Mouse (Mus musculus) midbrain, embryonic 10.5 days (tissue): ENCODE results near the gene Nthl1. TPM values are rescaled to one million over a fixed set of nuclear protein-coding genes. Genes with fewer than 3 reads are reported as not detected.
"Not testable (repeated sequence)": the region's sequence is repeated elsewhere in the genome, so short reads cannot be mapped to it uniquely, and the experiment has no call there.

ENCODE experiments used
- DNase-seq: peaks from one replicate; pipeline ENCODE4 v3.0.0-alpha.2; 2017; ENCODE audit warnings: low spot score
- H3K27ac ChIP-seq: fragments of 300-500 bp; sonication (generic); replicated peaks from 2 replicates; pipeline ENCODE4 v1.5.1; 2016; ENCODE audit warnings: mild to moderate bottlenecking
- H3K27me3 ChIP-seq: fragments of 300-500 bp; sonication (generic); 2 replicates; pipeline ENCODE4 v1.6.1; 2016; ENCODE audit warnings: low read depth, mild to moderate bottlenecking; ENCODE audit not compliant: poor library complexity, severe bottlenecking
- H3K36me3 ChIP-seq: fragments of 300-500 bp; sonication (generic); 2 replicates; pipeline ENCODE4 v1.6.1; 2016; ENCODE audit warnings: mild to moderate bottlenecking, moderate library complexity
- H3K4me1 ChIP-seq: fragments of 300-500 bp; sonication (generic); 2 replicates; pipeline ENCODE4 v1.6.1; 2016
- H3K4me3 ChIP-seq: fragments of 300-500 bp; sonication (generic); 2 replicates; pipeline ENCODE4 v1.5.1; 2016; ENCODE audit warnings: mild to moderate bottlenecking, moderate library complexity
- H3K9me3 ChIP-seq: fragments of 300-500 bp; sonication (generic); replicated peaks from 2 replicates; pipeline ENCODE4 v1.6.1; 2016; ENCODE audit warnings: mild to moderate bottlenecking
- WGBS: fragments of 180-500 bp; shearing (Covaris S2); methylation state at CpG from one replicate; pipeline ENCODE4 v1.1.7; 2016; 5-methylcytosine and 5-hydroxymethylcytosine counted together
- polyA plus RNA-seq: library from polyadenylated mRNA; unstranded; fragments of >200 nt; fragmentation: Nextera tagmentation; extraction: Ambion mirVana; gene quantifications from 2 replicates; pipeline ENCODE4 v1.2.1, GENCODE M21; 2016

The Nthl1 gene
- polyA plus RNA-seq, 1 experiment from 2014 or later: 25.2 TPM

DNA sequence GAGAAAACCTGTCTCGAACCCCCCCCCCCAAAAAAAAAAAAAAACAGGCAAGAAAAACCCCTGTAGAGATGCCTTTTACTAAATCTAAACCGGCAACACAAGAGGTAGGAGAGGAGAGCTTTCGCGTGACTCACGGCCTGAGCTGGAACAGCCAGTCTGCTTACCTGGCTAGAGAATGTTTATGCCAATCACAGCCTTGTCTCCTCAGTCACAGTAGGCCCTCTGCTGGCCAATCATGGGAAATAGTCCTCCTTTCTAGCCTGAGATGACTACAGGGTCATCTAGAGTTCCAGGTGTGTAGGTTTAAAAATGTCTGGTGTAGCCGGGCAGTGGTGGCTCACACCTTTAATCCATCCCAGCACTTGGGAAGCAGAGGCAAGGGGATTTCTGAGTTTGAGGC is 34.9 kb downstream of the Nthl1 start:
- Histone ChIP-seq H3K4me1 (peaks cover 34% of the 10 kb centered on the region), H3K9me3 (no peaks in the 10 kb centered on the region), H3K36me3 (no peaks in the 10 kb centered on the region), H3K27ac (no peak overlapping the region), H3K27me3 (no peaks in the 10 kb centered on the region), H3K4me3 (no peak overlapping the region)
- DNase-seq: no peak
- WGBS: 33% methylated on average over 6 of the region's 6 CpGs

DNA sequence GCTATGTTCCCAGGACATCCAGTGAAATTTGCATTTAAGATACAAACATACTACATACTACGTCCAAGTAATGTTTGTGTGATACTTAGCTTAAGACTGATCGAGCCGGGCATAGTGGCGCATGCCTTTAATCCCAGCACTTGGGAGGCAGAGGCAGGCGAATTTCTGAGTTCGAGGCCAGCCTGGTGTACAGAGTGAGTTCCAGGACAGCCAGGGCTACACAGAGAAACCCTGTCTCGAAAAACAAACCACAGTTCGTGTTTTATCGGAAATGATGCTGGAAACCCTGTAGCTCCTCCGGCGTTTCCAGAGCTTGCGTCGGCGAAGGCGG is 36.7 kb downstream of the Nthl1 start:
- DNase-seq, H3K36me3 ChIP-seq, H3K27me3 ChIP-seq, H3K9me3 ChIP-seq: not testable (repeated sequence)
- Histone ChIP-seq H3K4me3 (peak overlapping the region; percentile 95), H3K4me1 (peaks cover 34% of the 10 kb centered on the region), H3K27ac (peak overlapping the region; percentile 96)
- WGBS: 12% methylated on average over 15 of the region's 15 CpGs

DNA sequence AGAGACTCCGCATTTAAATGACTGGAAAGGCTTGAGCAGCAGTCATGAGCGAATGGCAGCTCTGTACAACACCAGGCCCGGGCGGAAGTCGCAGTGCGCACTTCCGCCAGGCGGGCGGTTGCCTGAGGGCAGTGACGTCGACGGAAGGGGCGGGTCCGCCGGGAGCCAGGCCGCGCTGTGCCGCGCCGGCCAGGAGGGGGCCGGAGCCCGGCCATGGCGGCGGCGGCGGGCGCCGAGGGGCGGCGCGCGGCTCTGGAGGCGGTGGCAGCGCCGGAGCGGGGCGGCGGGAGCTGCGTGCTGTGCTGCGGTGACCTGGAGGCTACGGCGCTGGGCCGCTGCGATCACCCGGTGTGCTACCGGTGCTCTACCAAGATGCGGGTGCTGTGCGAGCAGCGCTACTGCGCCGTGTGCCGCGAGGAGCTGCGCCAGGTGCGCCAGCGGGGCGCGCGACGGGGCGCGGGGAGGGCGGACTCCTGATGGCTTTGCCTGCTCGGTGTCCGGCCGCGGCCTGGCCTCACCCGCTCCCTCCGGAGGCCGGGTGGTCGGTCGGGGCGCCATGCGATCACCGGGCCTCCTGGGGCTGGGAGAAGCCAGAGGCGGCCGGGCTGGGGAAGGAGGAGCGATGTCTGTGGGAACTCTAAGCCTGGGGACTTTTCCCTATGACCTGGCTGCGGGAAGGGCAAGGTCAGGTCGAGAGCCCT is 37.2 kb downstream of the Nthl1 start, which contains the start of gene Zfp598:
Gene Zfp598, plus strand, starts transcription at position 143 of the 701 bp plus-strand sequence.
- H3K4me1 ChIP-seq: peaks cover 34% of the 10 kb centered on the region
- H3K9me3 ChIP-seq: no peaks in the 10 kb centered on the region
- H3K36me3 ChIP-seq: no peaks in the 10 kb centered on the region
- no peaks in the 10 kb centered on the region for H3K27me3 ChIP-seq
- H3K4me3 ChIP-seq: peak within 1 kb of the TSS; percentile 95
- peak; percentile 94 for DNase-seq
- WGBS: under 1% methylated on average over 79 of the region's 80 CpGs
- H3K27ac ChIP-seq: peak within 1 kb of the TSS; percentile 96

DNA sequence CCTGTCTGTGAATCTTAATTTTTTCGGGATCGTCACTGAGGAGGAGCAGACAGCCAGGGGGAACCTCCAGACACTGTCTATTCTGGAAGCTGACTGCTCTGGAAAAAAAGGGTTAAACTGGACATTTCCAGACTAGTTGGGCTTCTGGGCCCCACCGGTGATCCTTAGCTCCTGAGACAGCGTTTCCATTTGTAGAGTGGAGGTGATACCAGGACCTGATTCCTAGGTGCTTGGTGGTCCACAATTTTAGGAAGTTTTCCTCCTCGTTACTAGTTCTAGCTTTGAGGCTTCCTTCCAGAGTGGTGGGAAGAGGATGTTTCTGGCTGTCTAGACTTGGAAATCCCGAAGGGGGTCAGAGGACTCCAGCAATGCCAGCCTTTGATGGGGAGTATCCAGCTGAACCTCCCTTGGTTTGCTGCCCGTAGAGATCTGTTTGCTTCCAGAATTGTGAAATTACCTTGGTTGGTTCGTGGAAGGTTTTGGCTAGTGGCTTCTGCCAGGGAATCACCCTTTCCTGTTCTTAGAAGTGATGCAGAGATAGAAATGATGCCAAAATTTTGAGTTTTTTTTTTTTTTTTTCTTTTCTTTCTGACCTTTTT is 37.9 kb downstream of the Nthl1 start:
- Histone ChIP-seq H3K4me1 (peaks cover 34% of the 10 kb centered on the region), H3K36me3 (no peaks in the 10 kb centered on the region), H3K27ac (peak overlapping the region; percentile 96), H3K27me3 (no peaks in the 10 kb centered on the region), H3K4me3 (peak overlapping the region; percentile 95), H3K9me3 (no peaks in the 10 kb centered on the region)
- 18% methylated on average over 8 of the region's 8 CpGs for WGBS
- no peak for DNase-seq

DNA sequence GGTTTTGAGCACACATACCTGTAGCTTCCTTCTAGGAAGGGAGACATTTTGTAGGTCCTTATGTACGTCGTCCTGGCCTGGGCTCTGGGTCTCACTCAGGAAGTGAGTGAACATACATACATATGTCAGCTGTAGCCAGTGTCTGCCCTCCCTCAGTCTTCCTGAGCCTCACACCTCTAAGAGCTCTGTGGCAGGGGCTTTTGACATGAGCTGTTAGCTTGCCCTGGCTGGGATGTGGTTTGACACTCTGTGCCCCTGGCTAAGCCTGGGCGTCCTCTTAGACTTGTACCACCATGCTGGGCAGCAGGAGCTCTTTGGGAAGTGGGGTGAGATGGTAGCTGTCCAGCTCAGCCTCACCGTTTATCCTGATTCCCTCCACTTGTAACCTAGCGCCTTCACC is 38.9 kb downstream of the Nthl1 start:
- DNase-seq: no peak
- peaks cover 34% of the 10 kb centered on the region for H3K4me1 ChIP-seq
- peak overlapping the region; percentile 95; the same call in 1 of the 2 replicates for H3K4me3 ChIP-seq
- H3K27ac ChIP-seq: no peak overlapping the region
- WGBS: 82% methylated on average over 5 of the region's 5 CpGs
- H3K36me3 ChIP-seq: peaks cover 3% of the 10 kb centered on the region; the same call in 1 of the 2 replicates
- H3K9me3 ChIP-seq: no peaks in the 10 kb centered on the region
- H3K27me3 ChIP-seq: no peaks in the 10 kb centered on the region

DNA sequence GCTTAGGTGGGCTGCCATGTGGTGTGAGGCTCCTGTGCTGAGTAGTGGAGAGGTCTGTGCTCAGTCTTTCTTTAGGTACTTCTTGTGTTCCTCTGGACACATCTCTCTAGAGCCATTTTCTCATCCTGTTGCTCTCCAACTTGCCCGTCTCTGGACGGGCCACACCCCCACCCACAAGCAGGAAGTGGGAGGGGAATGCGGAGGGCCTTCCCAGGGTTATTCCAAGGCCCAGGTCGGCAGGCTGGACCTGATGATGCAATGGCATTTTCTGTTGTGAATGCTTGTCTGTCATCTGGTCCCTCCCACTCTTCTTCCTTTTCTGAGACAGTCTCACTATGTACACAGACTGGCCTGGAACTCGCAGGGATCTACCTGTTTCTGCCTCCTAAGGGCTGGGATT is 39.7 kb downstream of the Nthl1 start:
- DNase-seq: no peak

DNA sequence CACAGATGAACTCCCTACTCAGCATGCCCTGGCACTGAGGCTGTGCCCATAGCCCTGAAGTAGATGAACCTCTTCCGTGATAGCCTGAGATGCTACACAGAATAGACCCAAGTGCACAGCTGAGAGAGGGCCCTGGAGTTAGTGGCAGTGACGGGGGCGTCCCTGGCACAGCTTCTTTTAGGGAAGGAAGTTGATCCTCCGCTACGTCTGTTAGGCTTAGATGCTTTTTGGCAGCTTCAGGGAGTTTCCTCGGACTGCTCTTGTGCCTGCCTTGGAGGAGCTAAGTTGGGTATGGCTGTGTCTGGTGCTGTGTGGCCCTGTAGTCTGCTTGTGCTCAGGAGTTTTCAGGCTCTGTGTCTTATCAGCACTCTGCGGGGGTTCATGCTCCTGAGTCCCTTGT is 41.8 kb downstream of the Nthl1 start:
- peaks cover 25% of the 10 kb centered on the region for H3K4me1 ChIP-seq
- peaks cover 32% of the 10 kb centered on the region for H3K36me3 ChIP-seq
- H3K27ac ChIP-seq: no peak overlapping the region
- no peaks in the 10 kb centered on the region for H3K27me3 ChIP-seq
- WGBS: 92% methylated on average over 7 of the region's 7 CpGs
- DNase-seq: no peak
- no peaks in the 10 kb centered on the region for H3K9me3 ChIP-seq
- no peak overlapping the region for H3K4me3 ChIP-seq

More for the DNA sequence above, 39.7 kb downstream of the Nthl1 start:
- Histone ChIP-seq H3K9me3 (no peaks in the 10 kb centered on the region), H3K4me3 (no peak overlapping the region), H3K27ac (no peak overlapping the region), H3K4me1 (peaks cover 34% of the 10 kb centered on the region), H3K36me3 (peaks cover 11% of the 10 kb centered on the region), H3K27me3 (no peaks in the 10 kb centered on the region)
- WGBS: 39% methylated on average over 5 of the region's 5 CpGs

DNA sequence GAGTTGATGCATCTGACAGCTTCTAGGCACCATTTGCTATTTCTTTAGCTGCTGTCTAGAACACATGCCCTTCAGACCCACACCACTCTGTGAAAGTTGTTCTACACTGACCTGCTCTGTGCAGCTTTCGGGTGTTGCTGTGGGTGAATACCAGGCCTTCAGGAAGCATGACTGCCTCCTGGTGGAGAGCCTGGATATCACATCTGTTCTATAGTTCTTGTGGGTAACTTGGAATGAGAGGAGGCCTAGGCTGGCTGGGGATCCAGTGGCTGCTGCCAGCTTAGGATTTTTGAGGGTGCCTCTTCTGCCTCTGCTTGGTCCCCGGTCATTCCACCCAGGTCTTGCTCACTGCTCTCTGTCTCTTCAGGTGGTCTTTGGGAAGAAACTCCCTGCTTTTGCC is 43.7 kb downstream of the Nthl1 start:
- no peak overlapping the region for H3K27ac ChIP-seq
- H3K4me1 ChIP-seq: peaks cover 12% of the 10 kb centered on the region
- WGBS: 64% methylated on average over 2 of the region's 2 CpGs
- no peak overlapping the region for H3K4me3 ChIP-seq
- DNase-seq: peak; percentile 63
- no peaks in the 10 kb centered on the region for H3K27me3 ChIP-seq
- no peaks in the 10 kb centered on the region for H3K9me3 ChIP-seq
- H3K36me3 ChIP-seq: peaks cover 51% of the 10 kb centered on the region

DNA sequence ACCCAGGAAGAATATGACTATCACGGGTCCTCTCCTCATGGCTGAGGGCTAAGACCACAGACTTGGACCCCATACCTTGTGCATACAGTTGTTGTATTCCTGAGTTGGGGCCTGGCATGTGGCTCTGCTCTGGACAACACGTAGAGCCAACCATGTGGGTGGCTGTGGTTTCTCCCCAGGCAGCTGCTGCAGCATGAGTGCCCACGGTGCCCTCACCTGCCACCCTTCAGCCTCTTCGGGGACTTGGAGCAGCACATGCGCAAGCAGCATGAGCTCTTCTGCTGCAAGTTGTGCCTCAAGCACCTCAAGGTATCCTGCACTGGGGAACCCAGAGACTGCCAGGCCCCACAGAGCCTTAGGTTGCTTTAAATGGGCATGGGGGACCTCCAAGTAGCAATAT is 44.4 kb downstream of the Nthl1 start:
- no peaks in the 10 kb centered on the region for H3K9me3 ChIP-seq
- H3K27ac ChIP-seq: no peak overlapping the region
- no peaks in the 10 kb centered on the region for H3K27me3 ChIP-seq
- H3K4me3 ChIP-seq: no peak overlapping the region
- DNase-seq: no peak
- H3K36me3 ChIP-seq: peaks cover 58% of the 10 kb centered on the region
- WGBS: 93% methylated on average over 5 of the region's 5 CpGs
- peaks cover 5% of the 10 kb centered on the region for H3K4me1 ChIP-seq

DNA sequence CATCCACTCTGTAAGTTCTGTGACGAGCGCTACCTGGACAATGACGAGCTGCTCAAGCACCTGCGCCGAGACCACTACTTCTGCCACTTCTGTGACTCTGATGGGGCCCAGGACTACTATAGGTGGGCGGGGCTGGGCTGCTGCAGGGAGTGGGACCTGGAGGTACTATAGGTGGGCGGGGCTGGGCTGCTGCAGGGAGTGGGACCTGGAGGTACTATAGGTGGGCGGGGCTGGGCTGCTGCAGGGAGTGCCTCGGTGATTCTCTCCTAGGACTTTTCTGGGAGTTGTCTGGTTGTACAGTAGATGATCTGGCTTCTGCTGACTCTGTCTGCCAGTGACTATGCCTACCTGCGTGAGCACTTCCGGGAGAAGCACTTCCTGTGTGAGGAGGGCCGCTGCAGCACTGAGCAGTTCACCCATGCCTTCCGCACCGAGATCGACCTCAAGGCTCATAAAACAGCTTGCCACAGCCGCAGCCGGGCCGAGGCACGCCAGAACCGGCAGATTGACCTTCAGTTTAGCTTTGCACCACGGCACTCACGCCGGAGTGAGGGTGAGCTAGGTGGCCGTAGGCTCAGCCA is 45.1 kb downstream of the Nthl1 start:
- no peak overlapping the region for H3K27ac ChIP-seq
- H3K4me3 ChIP-seq: no peak overlapping the region
- H3K9me3 ChIP-seq: no peaks in the 10 kb centered on the region
- 95% methylated on average over 24 of the region's 24 CpGs for WGBS
- DNase-seq: no peak
- H3K36me3 ChIP-seq: peaks cover 65% of the 10 kb centered on the region
- no peaks in the 10 kb centered on the region for H3K27me3 ChIP-seq
- H3K4me1 ChIP-seq: no peaks in the 10 kb centered on the region

DNA sequence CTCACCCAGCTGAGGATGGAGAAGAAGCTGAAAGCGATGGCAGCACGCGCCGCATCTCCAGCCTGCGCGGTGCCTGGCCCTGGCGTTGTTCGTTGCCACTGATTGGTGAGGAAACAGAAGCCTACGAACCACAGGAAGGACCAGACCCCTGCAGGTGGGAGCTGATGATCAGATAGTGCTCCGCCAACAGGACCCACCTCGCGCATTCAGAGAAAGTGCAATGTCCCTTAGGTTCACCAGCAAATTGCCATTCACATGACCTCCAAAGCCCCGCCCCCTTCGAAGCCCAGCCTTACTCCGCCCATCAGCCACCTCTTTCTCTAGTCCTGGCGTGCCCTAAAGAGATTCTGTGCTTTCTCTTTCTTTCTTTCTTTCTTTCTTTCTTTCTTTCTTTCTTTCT is 54.0 kb downstream of the Nthl1 start:
- Histone ChIP-seq H3K36me3 (peaks cover 11% of the 10 kb centered on the region), H3K4me1 (peaks cover 31% of the 10 kb centered on the region), H3K9me3 (no peaks in the 10 kb centered on the region), H3K4me3 (peak overlapping the region; percentile 28), H3K27me3 (peaks cover 59% of the 10 kb centered on the region), H3K27ac (no peak overlapping the region)
- WGBS: 31% methylated on average over 16 of the region's 16 CpGs
- DNase-seq: peak; percentile 47

DNA sequence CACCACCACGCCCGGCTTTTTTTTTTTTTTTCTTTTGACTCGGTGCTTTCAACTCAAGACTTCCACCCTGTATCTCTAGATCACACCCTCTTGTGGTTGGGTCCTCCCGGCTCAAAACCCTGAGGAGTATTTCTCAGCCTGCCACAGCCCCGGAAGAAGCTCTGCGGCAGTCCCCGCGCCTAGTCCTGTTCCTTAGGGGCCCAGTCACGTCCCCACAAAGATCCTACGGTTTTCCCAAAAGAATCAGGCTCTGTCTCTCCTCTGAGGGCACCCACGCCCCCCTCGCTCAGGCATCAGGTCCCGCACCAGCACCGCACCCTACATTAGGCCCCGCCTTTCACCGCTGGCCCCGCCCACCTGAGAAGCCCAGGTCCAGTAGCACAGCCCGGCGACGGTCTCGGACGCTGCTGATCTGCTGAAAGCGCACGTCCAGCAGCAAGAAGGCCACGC is 54.7 kb downstream of the Nthl1 start:
- 2% methylated on average over 25 of the region's 25 CpGs for WGBS
- no peaks in the 10 kb centered on the region for H3K9me3 ChIP-seq
- peak overlapping the region; percentile 44 for H3K4me3 ChIP-seq
- peaks cover 8% of the 10 kb centered on the region for H3K36me3 ChIP-seq
- H3K27ac ChIP-seq: 0 out of 2 replicates have a peak overlapping the region, but pooled peaks have one; percentile 4
- H3K4me1 ChIP-seq: peaks cover 31% of the 10 kb centered on the region
- H3K27me3 ChIP-seq: peaks cover 63% of the 10 kb centered on the region
- peak; percentile 47 for DNase-seq

DNA sequence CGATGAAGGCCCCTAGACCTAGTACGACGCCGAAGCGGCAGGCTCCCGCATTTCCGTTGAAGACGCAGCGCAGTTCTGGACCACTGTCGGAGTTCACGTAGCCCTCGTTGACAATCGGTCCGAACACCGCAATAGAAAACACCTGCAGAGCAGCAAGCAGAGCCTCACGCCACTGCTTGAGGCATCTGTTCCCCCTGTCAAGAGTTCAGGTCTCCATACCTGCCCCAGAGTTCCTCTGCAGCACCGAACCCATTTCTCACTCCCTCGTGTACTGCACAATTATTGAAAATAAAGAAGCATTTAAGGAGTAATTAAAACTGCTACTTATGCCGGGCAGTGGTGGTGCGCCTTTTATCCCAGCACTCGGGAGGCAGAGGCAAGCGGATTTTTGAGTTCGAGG is 55.1 kb downstream of the Nthl1 start:
- no peaks in the 10 kb centered on the region for H3K9me3 ChIP-seq
- H3K27ac ChIP-seq: 0 out of 2 replicates have a peak overlapping the region, but pooled peaks have one; percentile 4
- no peak for DNase-seq
- H3K4me3 ChIP-seq: peak overlapping the region; percentile 44
- peaks cover 31% of the 10 kb centered on the region for H3K4me1 ChIP-seq
- H3K36me3 ChIP-seq: peaks cover 8% of the 10 kb centered on the region
- H3K27me3 ChIP-seq: peaks cover 67% of the 10 kb centered on the region
- 20% methylated on average over 23 of the region's 23 CpGs for WGBS
